Mouse (Mus musculus): ENCODE data around the gene Nme2.
"Not testable (repeated sequence)": the region's sequence is repeated elsewhere in the genome, so short reads cannot be mapped to it uniquely, and the experiment has no call there.

The Nme2 gene

DNA sequence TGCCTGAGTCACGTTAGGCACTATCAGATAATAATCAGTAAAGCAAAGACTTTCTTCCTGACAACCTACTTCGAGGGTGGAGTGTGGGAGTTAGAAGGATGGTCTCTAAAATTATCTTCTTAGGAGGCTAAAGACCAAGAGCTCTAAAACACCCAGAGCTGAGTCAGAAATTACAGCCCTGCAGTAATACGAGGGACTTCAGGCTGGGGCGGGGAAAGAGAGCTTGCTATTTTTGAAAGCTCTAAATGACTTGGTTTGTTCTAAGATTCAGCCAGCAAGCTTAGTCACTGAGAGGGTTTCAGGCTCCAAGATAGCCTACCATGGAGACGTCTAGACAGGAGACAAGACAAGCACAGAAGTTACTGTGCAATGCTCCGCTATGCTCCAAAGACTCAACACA is 9.3 kb upstream of the Nme2 start:
- no peak for DNase-seq

DNA sequence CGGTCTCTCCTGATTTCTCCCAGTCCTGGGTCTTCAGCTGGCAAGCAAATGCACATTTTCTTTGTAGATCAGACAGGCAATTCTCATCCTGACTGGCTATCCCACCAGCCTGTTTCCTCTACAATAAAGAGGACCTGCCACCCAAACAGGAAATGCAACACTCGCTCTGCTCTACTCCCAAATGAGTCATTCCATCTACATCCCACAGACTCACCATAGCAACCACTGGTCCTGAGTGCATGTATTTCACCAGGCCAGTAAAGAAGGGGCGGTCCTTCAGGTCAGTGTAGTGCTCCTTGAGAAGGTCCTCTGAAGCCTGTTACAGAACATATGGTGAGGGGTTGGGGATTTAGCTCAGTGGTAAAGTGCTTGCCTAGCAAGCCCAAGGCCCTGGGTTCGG is 7.0 kb upstream of the Nme2 start:
- DNase-seq = no peak

DNA sequence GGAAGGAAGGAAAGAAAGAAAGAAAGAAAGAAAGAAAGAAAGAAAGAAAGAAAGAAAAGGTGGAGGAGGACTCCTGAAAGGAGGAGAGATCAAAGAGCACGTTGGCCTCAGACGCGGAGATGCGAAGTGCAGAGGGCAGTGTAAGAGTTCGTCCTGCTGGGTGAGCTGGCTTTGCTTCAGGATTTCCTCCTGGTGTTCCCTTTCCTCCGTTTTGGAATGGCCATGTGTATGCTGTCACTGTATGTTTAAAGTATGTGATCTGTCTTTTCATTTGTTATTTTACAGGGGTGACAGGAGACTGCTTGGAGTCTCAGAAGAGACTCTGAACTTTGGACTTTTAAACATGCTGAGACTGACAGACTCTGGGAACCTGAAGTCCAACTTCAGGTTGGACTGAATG is 5.4 kb upstream of the Nme2 start:
- DNase-seq = no peak

DNA sequence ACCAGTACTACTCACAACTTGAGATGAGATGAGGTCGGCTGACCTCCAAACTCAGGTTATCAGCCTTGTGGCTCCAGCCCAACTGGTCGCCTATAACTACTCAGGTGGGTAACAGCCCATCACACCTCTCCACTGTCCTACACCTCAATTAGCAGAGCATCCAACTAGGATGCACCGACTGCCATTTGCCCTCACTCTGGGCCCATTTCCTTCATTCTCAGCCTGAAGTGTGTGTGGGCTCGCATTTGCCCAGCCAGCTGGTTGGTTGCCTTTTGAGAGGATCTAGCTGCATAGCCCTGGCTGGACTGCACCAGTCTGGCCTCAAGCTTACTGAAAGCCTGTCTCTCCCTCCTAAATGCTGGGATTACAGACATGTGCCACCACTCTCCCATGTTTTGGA is 1.7 kb upstream of the Nme2 start:
- no peak for DNase-seq

DNA sequence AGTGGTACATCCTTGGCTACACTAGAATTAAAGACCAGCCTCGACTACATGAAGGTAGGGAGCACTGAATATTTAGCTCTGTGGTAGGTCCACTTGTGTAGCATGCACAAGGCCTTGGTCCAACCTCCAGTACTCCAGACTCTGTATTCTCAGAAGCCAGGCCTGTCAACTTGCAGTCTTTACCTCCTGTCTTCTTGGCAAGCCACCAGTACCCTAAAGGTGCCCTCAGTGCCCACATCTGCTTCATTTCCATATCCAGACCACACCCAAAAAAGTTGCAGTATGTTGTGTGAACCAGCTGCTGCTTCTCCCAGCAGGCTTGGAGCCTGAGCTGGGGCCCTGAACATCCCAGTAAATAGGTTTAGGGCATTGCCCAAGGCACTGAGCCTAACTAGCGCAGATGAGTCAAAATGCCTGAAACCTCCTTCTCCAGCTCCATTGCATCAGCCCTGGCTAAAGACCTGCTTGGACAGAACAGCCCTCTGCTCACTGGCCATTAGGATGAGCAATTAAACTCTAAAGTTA is 1.0 kb upstream of the Nme2 start:
- DNase-seq = no peak

DNA sequence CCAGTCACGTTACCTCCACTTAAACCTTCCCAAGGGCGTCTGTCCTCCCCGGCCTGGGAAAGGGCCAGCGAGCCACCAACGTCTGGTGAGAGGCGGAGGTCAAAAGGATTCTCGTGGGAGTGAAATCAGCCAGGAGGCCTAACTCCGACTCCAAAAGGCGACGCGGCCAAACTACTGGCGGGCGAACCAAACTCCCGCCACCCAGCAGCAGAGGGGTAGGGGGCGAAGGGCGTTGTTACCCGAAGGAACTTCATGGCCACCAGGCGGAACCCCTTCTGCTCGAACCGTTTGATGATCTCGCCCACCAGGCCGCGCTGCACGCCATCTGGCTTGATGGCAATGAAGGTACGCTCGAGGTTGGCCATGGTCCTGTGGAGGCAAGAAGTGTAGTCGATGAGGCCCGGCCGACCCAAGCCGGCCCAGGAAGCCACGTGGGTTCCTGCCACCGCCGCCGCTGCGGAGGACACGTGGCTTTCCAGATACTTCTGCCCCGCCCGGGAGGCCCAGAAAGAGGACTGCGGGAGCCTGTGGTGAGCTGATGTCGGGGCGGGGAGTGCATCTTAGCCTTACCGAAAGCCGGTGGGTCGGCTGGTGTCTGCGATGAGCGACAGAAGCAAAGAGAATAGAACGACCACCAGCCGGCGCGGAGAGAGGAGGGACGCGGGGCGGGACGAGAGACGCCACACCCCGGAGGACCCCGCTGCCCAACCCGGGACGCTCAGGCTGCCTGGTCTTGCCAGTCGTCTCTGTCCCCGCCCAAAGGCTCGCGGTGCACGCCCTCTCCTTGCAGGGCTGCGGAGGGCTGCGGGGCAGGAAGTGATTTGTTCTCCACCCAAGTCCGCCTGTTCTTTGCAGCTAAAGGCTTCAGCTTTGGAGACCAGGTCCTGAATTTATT is 556 bp downstream of the Nme2 start:
- peak; percentile 91 for DNase-seq

DNA sequence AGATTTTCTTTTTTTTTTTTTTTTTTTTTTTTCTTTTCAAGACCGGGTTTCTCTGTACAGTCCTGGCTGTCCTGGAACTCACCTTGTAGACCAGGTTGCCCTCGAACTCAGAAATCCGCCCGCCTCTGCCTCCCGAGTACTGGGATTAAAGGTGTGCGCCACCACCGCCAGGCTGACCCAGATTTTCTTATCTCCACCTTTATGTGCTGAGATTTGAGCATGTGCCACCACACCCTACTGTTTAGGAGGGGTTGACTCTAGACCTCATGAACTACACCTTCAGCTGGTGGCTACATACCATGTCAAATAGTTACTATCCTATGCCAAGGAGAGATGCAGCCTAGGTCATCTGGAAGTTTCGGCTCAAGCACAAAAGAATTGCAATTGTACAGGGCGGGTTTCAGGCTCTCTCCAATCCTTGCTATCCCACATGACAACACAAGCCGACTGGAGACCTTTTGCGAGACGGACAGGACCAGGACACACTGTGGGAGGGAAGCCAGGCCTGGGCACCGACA is 1.3 kb downstream of the Nme2 start:
- DNase-seq = no peak

DNA sequence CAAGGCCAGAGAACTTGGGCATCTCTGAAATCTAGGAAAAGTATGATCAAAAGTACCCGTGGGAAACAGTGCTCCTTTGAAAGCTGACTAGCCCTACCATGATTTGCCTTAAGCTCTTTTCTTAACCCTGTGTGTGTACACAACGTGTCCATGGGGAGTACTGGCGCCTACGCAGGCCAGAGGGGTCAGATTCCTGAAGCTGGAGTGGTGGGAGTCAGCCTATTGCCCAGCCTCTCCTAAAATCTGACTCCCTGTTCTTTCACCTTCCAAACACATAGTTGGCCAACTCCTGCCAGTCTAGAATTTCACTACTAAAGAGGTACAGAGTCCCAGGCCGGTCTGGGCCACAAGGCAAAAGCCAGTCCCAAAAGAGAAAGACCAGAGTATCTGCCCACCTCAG is 3.7 kb downstream of the Nme2 start:
- no peak for DNase-seq

DNA sequence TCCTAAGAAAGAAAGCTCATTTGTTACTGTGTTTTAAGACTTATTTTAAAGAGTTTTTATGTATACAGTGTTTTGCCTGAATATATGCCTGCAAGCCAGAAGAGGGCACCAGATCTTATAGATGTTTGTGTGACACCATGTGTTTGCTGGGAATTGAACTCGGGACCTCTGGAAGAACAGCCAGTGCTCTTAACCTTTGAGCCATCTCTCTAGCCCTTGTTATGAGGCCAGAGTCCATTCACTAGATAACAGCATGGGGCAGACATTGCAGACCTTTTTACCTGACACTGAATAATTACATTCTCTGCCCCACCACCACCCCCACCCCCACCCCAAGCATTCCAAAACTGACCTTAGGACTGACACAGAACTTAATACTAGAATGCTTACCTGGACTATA is 6.0 kb downstream of the Nme2 start:
- no peak for DNase-seq

DNA sequence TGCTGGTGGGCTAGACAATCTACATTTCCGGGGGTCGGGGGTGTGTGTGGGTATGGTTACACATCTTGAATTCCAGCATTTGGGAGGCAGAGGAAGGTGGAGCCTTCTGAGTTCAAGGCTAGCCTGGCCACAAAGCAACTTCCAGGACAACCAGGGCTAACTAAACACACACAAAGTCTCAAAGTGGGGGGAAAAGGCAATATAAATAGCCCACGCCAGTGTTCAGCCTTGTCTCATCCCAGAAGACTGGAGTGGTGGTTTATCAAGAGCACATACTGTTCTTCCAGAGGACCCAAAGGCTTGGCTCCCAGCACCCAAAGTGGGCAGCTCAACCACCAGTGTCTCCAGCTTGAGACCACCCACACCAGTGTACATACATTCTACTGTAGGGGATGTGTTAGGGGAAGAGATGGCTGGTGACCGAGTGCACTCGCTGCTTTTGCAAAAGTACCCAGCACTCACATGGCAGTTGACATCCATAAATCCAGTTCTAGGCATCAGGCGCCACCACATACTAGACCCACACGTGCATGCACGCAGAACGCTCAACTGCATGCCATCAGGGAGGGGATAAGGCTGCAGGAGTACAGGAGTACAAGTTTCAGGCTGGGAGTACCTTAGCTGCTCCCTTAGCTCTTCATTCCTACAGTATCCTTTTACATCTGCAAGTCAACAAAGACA is 7.0 kb downstream of the Nme2 start:
- no peak for DNase-seq

DNA sequence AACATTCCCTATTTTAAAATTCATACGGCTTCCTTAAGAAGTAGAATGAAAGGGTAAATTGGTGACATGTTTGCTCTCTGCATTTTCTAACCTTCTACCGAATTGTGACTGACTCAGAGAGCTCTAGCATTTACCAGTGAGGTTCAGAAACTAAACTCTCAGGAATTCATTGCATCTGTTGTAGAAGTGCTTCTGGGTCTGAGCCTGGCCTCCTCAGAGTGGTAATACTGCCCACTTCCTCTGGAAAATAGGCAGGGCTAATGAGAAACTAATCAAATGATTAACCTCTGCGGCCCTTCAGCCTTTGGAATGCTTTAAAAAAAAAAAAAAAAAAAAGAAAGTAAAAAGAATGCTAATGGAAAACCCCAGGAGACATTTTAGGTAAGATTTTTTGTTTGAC is 11.1 kb downstream of the Nme2 start:
- no peak for DNase-seq

DNA sequence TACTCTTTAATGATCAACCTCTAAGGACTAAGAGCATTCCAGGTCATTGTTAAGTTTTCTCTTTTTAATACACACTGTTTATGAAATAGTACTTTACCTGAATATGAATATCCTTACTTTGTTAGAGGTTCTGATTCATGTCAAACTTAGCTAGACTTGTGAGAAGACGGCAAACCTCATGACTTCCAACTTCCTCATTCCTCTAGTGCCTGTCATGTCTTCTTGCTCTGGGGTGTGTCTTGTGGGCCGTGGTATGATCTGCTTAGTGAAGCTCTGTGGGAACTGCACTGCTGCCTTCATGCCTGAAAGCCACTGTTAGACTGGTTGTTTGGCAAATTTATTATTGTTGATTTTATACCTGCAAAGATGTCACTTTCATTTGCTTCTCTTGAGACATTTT is 15.2 kb downstream of the Nme2 start:
- DNase-seq = no peak

DNA sequence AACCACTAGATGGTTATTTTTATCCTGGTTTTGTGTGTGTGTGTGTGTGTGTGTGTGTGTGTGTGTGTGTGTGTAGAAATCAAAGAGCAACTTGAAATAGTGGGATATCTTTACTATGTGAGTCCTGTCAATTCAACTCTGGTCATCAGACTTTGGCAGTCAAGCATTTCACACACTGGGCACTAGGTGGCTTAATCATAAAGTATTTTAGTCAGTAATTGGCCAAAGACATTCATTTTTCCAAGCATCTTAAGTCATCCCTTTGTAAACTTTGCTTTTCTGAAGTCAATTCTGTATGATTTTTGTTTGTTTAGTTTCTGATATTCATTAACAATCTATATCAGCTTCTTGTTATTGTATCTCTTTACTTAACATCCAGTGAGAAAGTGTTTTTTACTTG is 27.0 kb downstream of the Nme2 start:
- DNase-seq = no peak

DNA sequence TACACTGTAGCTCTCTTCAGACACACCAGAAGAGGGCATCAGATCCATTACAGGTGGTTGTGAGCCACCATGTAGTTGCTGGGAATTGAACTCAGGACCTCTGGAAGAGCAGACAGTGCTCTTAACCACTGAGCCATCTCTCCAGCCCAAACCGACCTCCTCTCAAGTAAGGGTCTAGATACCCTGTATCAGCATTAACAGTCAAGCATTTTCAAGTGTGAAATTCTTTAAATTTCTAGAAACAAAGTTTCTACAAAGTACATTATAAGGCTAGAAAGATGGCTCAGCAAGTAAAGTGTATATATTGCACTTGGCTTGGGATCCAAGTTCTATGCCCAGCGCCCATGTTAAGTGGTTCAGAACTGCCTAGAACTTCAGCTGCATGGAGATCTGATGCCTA is 41.0 kb downstream of the Nme2 start:
- DNase-seq = not testable (repeated sequence)

DNA sequence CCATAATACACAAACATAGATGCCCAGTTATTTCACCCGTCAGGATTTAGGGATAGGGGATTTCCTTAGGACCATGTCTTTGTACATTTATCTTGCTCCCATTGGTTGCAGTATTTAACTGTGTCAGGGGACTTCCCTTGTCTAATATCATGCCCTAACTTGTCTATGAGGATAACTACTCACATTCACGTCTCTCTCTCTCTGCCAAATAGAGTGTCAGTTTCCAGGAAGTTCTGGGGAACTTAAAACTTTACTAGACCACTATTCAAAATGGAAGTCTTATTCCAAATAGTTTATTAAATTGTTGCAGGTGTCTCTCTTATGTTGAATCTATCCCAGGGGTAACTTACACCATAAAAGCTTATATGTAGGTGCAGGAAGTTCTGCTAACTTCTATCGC is 44.5 kb downstream of the Nme2 start:
- no peak for DNase-seq

DNA sequence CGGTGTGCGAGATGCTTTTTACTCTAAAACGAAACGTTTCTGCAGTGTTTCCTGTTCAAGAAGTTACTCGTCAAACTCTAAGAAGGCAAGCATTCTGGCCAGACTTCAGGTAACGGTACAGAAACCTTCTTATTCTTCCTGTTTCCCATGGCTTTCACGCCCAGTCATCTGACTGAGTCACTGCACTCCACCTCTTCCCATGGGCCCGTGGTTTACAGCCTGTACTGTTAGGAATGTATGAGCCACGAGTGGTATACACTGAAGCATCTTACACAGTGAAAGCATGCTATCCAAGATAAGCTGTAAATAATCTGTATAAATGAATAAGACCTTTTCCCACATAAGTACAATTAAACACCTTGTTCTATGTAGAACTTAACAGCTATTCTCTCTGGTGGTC is 47.2 kb downstream of the Nme2 start:
- no peak for DNase-seq

DNA sequence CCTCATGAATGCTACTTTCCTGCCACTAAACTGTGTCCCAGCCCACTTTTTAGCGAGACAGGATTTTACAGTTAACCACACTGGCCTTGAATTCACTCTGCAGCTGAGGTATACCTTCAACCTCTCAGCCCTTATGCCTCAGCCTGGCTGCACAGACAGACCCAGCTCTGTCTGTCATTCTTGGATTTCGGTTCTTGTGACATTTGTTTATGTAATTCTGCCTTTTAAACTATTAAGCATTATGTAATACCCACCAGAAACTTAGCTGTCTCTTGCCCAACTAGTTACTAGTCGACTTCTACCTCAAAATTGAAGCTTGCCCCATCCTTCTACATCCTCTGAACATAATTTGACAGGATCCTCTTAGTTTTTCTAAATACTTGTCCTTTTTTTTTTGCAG is 48.2 kb downstream of the Nme2 start:
- DNase-seq = no peak

DNA sequence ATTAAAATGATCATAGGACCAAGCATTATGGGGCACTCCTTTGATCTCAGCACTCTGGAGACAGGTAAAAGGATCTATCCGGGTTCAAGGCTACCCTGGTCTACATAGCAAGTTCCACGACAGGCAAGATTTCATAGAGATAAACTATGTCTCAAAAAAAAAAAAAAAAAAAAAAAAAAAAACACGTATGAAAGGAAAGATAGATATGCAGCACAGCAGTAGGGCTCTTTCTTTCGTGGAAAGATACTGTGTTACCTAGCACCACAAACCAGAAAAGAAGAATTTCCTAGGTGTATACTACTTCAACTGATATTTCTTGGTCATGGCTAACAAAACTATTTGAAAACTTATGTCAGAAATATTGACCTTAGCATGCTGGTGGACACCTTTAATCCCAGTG is 49.2 kb downstream of the Nme2 start:
- DNase-seq = no peak

Measured in right cerebral cortex, adult 18-20 months (tissue).